Mouse (Mus musculus) kidney, postnatal 36 days (tissue): Measurements from ENCODE around the gene Slc25a33.

Experiments used
- DNase-seq, 2 experiments: peaks; one replicate each; pipeline ENCODE4 v3.0.0; 2021 to 2022; ENCODE audit warnings: mixed read lengths in 2 of 2

The Slc25a33 gene

GRCm38 (mm10) chr4:149723855-149724731 lies 50.0 kb downstream of the Slc25a33 start:
- DNase-seq = peak; percentile 78 to 92

GRCm38 (mm10) chr4:149723021-149723390 lies 51.1 kb downstream of the Slc25a33 start:
- DNase-seq = no peak

- no peak for DNase-seq
These were observed 51.7 kb downstream of the Slc25a33 start for GRCm38 (mm10) chr4:149722104-149723020.

GRCm38 (mm10) chr4:149721163-149721562 lies 52.9 kb downstream of the Slc25a33 start:
- no peak for DNase-seq

- peak; percentile 34 to 75 for DNase-seq
These were observed 54.4 kb downstream of the Slc25a33 start for GRCm38 (mm10) chr4:149719686-149720085.

DNA sequence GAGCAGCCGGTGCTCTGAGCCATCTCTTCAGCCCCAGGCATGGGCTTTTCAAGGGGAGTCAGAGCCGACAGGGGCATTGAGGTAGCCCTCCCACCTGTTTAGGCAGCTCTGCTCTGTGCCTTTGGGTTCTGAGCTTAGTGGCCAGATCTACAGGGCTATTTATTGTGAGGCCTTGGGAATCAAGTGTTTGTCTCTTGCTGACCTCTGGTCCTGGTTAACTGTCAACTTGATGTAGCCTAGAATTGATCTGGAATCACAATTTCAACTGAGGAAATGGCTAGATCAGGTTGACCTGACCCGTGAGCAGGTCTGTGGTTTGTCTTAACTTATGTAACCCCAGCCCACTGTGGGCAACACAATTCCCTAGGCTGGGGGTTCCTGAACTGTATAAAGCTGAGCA lies 59.5 kb downstream of the Slc25a33 start:
- DNase-seq = no peak

DNA sequence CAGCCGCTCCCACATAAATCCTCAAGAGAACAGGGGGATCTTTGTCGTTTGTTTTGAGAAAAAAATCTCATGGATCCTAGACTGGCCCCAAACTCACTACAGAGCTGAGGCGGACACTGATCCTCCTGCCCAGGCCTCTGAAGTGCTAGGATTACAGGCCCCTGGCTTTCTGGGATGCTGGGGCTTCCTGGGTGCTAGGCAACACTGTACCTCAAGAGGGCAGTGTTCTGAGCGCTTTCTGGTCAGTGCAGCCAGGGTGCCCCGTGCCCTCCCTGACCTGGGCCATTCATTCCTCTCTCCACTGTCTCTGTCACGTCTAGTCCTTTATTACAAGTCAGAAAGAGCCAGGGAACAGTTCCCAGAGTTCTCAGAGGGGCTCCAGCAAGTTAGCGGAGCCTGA lies 62.1 kb downstream of the Slc25a33 start:
- DNase-seq = peak; percentile 39 to 77

DNA sequence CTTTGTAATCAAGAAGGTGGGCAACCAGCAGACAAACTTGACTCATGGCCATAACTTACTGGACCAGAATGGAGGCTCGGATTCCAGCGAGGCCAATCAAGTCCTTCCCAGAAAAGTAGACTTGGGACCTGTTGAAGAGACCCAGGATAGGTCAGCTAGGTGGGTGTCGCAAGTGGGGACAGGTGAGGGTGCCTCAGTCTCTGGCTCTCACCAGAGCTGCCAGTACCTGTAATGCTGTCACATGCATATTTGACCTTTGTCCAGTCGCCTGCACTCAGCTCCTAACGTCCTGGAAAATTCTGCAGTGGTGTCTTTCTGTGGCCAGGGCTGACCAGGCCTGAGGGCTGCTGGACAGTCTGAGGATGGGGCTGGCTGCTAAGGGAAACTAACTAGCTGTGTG lies 62.6 kb downstream of the Slc25a33 start:
- DNase-seq = no peak

DNA sequence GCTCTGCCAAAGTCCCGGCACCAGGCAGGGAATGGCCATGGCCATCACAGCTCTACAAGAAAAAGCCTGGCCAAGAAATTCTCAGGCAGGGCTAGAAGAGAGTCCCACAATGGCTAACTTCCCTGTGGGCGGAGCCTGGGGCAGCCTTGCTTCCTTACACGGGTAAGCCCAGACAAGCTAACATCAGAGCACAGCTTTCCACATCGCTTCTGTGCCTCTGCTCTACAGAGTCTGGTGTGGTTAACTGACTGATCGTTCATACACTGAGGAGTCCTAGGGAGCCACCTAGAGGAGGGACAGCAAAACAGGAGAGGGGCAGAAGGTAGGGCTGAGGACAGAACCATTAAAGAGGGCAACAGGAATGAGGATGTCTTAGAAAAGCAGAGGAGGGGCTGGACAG lies 63.6 kb downstream of the Slc25a33 start:
- peak; percentile 68 to 75 for DNase-seq

DNA sequence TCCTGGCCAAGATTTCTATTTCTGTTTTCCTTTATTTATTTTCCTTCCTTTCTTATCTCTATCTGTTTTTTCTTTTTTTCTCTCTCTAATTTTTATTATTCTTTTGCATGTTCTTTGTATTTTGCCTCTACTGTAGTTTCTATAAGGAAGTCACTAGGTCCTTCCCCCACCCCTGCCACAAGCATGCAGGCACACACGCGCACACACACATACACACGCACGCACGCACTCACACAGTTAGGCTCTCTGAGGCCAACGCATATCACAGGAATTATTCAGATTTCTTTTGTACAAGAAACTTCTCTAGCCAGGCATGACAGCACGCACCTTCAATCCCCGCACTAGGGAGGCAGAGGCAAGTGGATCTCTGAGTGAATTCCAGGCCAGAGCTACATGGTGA lies 68.1 kb downstream of the Slc25a33 start:
- DNase-seq = no peak

DNA sequence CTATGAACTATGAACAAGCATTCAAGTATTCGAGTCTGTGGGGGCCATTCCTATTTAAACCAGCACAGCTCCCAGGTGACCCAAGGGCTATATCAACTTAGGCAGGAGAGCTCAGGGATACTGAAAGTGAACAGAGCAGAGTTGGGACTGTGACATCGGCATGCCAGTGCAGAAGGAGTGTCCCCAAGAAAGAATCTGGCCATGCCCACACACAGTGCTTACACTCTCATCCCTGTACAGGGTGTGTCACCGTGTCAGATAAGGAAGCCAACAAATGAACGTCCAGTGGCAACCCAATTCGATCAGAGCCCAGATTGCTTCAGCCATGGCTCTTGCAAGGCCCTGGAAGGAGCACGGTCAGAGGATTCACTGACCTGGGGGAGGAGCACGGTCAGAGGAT lies 68.8 kb downstream of the Slc25a33 start:
- no peak for DNase-seq

GRCm38 (mm10) chr4:149702210-149702979 lies 71.7 kb downstream of the Slc25a33 start, which contains the start of gene Pik3cd:
TSS of gene Pik3cd (minus strand) at chr4:149702571.
- peak in 1 of 2 experiments; percentile 27 for DNase-seq

DNA sequence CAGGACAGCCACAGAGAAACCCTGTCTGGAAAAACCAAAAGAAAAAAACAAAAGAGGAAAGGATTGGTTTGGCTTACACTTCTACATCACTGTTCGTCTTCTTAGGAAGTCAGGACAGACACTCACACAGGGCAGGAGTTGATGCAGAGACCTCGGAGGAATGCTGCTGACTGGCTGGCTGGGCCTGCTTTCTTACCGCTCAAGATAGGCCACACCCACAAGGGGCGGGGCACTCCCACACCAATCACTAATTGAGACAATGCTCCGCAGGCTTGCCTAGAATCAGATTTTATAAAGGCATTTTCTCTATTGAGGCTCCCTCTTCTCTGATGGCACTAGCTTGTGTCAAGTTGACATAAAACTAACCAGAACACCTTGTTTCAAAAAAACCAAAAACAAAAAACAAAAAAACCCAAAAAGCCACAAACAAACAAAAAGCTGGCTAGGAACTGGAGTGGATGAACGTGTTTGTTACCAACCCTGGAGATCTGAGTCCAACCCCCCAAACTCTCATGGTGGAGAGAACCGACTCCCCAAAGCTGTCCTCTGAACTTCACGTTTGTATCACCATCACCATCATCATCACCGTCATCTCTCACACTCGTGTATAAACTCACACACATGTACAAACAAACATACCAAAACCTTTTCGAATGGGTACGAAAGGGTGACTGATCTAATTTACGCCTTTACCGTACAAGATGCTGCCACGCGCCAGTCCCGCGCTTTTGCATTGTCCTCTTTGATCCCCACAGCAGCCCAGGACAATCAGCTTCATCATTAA lies 72.5 kb downstream of the Slc25a33 start:
- DNase-seq = peak in 1 of 2 experiments; percentile 77

- no peak for DNase-seq
These were observed 74.1 kb downstream of the Slc25a33 start for GRCm38 (mm10) chr4:149699953-149700352.

GRCm38 (mm10) chr4:149698197-149698821 lies 75.8 kb downstream of the Slc25a33 start:
- DNase-seq = peak; percentile 51 to 71

DNA sequence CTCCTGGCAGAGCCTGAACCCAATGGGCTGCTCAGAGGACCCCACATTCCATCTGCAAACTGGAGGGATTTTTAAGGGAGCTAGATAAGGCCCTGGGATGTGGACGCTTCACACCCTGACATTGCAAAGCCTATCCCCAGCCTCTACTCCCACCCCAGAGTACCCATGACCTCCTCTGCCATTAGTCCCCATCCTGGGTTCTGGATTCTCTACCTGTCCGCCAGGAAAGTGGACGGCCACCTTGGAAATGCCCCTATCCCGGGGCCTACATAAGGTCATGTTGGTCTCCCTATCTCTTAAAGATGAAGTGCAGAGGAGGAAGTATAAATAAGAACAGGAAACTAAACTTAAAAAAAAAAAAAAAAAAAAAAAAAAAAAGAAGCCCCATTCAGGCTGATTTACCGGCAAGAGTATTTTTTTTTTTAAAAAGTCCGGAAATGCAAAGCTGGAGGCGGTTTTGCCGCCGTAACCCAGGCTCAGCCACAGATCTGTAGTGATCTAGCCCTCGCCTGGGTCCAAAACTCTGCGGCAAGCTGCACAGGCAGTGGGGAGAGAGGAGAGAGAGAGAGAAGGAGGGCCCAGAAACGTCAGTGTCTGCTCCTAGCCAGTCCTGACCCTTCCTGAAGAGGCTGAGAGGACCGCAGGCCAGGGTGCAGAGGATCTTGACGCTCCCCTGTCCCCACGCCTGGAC lies 76.4 kb downstream of the Slc25a33 start:
- DNase-seq = peak in 1 of 2 experiments; percentile 32

DNA sequence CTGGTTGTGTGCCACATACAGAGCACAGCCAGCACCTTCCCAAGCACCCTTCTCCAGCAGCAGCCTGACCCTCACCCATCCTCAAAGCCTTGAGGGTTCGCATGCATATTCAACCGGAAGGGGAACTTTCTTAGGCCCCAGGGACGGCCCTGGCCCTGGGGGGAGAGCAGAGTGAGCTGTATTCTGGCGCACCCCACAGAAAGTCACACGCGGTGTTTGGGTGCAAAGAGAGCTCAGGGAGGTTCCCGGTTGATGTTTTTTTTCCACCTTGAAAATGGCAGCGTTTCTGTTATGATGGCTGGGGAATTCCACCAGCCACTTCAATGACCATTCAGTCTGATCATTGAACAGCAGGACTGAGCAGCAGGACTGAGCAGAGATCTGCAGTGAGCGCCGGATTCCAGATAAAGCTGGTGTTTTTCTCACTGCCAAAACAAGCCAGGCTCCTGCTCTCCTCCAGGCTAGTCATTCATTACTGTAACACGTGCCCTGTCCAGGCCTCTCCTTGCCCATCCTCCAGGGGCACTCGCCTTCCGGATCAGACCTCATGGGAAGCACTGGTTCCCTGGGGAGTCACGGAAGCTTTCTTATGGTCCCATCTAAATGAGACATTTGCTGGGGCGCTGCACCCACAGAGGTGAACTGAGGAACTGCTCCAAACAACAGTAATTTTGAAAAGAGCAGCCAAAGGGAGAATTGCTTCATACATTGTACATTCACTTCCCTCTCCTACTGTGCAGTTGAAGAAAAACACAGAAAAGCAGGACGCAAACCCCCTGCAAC lies 77.7 kb downstream of the Slc25a33 start:
- peak; percentile 73 to 77 for DNase-seq
